Mouse (Mus musculus): ENCODE data around the gene Tnfrsf19.

Tnfrsf19 gene

GRCm38 (mm10) chr14:60964016-60964810, 82.1 kb downstream of the Tnfrsf19 start:
- no peak for DNase-seq (ENCODE audit: low spot score)

GRCm38 (mm10) chr14:60957611-60958157, 88.6 kb downstream of the Tnfrsf19 start:
- DNase-seq (ENCODE audit: low spot score): no peak

- no peak for DNase-seq (ENCODE audit: low spot score)
These were observed 108.7 kb downstream of the Tnfrsf19 start for GRCm38 (mm10) chr14:60937481-60938039.

- DNase-seq (ENCODE audit: low spot score): no peak
These were observed 110.6 kb downstream of the Tnfrsf19 start for GRCm38 (mm10) chr14:60935705-60936104.

GRCm38 (mm10) chr14:60926011-60926410, 120.3 kb downstream of the Tnfrsf19 start:
- DNase-seq (ENCODE audit: low spot score): no peak

GRCm38 (mm10) chr14:60916661-60917060, 129.6 kb downstream of the Tnfrsf19 start:
- no peak for DNase-seq (ENCODE audit: low spot score)

All from left cerebral cortex, adult 11 months (tissue).